Mouse (Mus musculus): Measurements from ENCODE around the gene Arhgef25. TPM values are rescaled to one million over a fixed set of nuclear protein-coding genes. Genes with fewer than 3 reads are reported as not detected.

Gene Arhgef25
- polyA plus RNA-seq, 1 experiment from 2014 or later = 2.6 TPM

- Histone ChIP-seq H3K27ac (ENCODE audit: low read depth) (no peak overlapping the region), H3K9me3 (ENCODE audit: low read length) (no peaks in the 10 kb centered on the region; the same call in 1 of the 2 replicates), H3K9ac (replicated peaks) (no peak overlapping the region), H3K4me3 (ENCODE audit: low read depth, low read length) (no peak overlapping the region), H3K36me3 (replicated peaks; ENCODE audit: insufficient read depth, low read length) (no peaks in the 10 kb centered on the region), H3K27me3 (ENCODE audit: insufficient read depth, low read length) (peaks cover 79% of the 10 kb centered on the region), H3K4me1 (ENCODE audit: insufficient read depth) (peaks cover 25% of the 10 kb centered on the region), H3K4me2 (ENCODE audit: low read depth, low read length) (no peak overlapping the region)
- TF ChIP-seq CTCF (IDR thresholded peaks at IDR 0.05; ENCODE audit: low read depth) = no peak
- no peak for TF ChIP-seq EP300 (IDR thresholded peaks at IDR 0.05; ENCODE audit: low read depth)
- no peak for DNase-seq
- WGBS (ENCODE audit: insufficient replicate concordance) = 44% methylated on average over 6 of the region's 6 CpGs
- ATAC-seq = no peak
Measured at GRCm38 (mm10) chr10:127181566-127181965, 8.3 kb downstream of the Arhgef25 start.

- ATAC-seq = no peak
- no peaks in the 10 kb centered on the region for H3K9me3 ChIP-seq (ENCODE audit: low read length)
- no peak overlapping the region for H3K4me3 ChIP-seq (ENCODE audit: low read depth, low read length)
- 12% methylated on average over 3 of the region's 3 CpGs for WGBS (ENCODE audit: insufficient replicate concordance)
- H3K36me3 ChIP-seq (replicated peaks; ENCODE audit: insufficient read depth, low read length) = no peaks in the 10 kb centered on the region
- DNase-seq = no peak
- H3K4me2 ChIP-seq (ENCODE audit: low read depth, low read length) = no peak overlapping the region
- TF ChIP-seq EP300 (IDR thresholded peaks at IDR 0.05; ENCODE audit: low read depth) (no peak), CTCF (IDR thresholded peaks at IDR 0.05; ENCODE audit: low read depth) (no peak)
- H3K4me1 ChIP-seq (ENCODE audit: insufficient read depth) = peaks cover 22% of the 10 kb centered on the region
- no peak overlapping the region for H3K27ac ChIP-seq (ENCODE audit: low read depth)
- peaks cover 82% of the 10 kb centered on the region for H3K27me3 ChIP-seq (ENCODE audit: insufficient read depth, low read length)
- H3K9ac ChIP-seq (replicated peaks) = no peak overlapping the region
Measured at GRCm38 (mm10) chr10:127180695-127181047, 9.2 kb downstream of the Arhgef25 start.

- Histone ChIP-seq H3K4me3 (ENCODE audit: low read depth, low read length) (no peak within 1 kb of the TSS), H3K36me3 (replicated peaks; ENCODE audit: insufficient read depth, low read length) (no peaks in the 10 kb centered on the region), H3K4me2 (ENCODE audit: low read depth, low read length) (peak within 1 kb of the TSS; percentile 42), H3K9ac (replicated peaks) (no peak within 1 kb of the TSS; the same call in 1 of the 2 replicates), H3K4me1 (ENCODE audit: insufficient read depth) (peaks cover 20% of the 10 kb centered on the region), H3K27ac (ENCODE audit: low read depth) (no peak within 1 kb of the TSS), H3K27me3 (ENCODE audit: insufficient read depth, low read length) (peaks cover 80% of the 10 kb centered on the region), H3K9me3 (ENCODE audit: low read length) (no peaks in the 10 kb centered on the region)
- WGBS (ENCODE audit: insufficient replicate concordance) = 4% methylated on average over 34 of the region's 34 CpGs
- no peak for TF ChIP-seq EP300 (IDR thresholded peaks at IDR 0.05; ENCODE audit: low read depth)
- DNase-seq (peak; percentile 18), ATAC-seq (no peak)
Measured at GRCm38 (mm10) chr10:127179871-127180694, 9.8 kb downstream of the Arhgef25 start, which contains the start of gene Slc26a10. Gene Slc26a10 (minus strand): TSS chr10:127180645.

GRCm38 (mm10) chr10:127178286-127179027 lies 11.4 kb downstream of the Arhgef25 start:
- H3K36me3 ChIP-seq (replicated peaks; ENCODE audit: insufficient read depth, low read length) = no peaks in the 10 kb centered on the region
- peaks cover 64% of the 10 kb centered on the region for H3K27me3 ChIP-seq (ENCODE audit: insufficient read depth, low read length)
- H3K4me2 ChIP-seq (ENCODE audit: low read depth, low read length) = peak overlapping the region; percentile 57
- peak overlapping the region; percentile 35 for H3K4me3 ChIP-seq (ENCODE audit: low read depth, low read length)
- H3K9ac ChIP-seq (replicated peaks) = no peak overlapping the region
- ATAC-seq (no peak), DNase-seq (peak; percentile 25)
- H3K9me3 ChIP-seq (ENCODE audit: low read length) = no peaks in the 10 kb centered on the region
- H3K27ac ChIP-seq (ENCODE audit: low read depth) = no peak overlapping the region
- H3K4me1 ChIP-seq (ENCODE audit: insufficient read depth) = peaks cover 20% of the 10 kb centered on the region
- TF ChIP-seq EP300 (IDR thresholded peaks at IDR 0.05; ENCODE audit: low read depth) (no peak), CTCF (IDR thresholded peaks at IDR 0.05; ENCODE audit: low read depth) (no peak)
- WGBS (ENCODE audit: insufficient replicate concordance) = 4% methylated on average over 41 of the region's 41 CpGs

- WGBS (ENCODE audit: insufficient replicate concordance) = 1% methylated on average over 23 of the region's 23 CpGs
- peak; percentile 84 for DNase-seq
- peaks cover 20% of the 10 kb centered on the region for H3K4me1 ChIP-seq (ENCODE audit: insufficient read depth)
- H3K36me3 ChIP-seq (replicated peaks; ENCODE audit: insufficient read depth, low read length) = no peaks in the 10 kb centered on the region
- no peak overlapping the region for H3K9ac ChIP-seq (replicated peaks)
- no peaks in the 10 kb centered on the region for H3K9me3 ChIP-seq (ENCODE audit: low read length)
- no peak for TF ChIP-seq EP300 (IDR thresholded peaks at IDR 0.05; ENCODE audit: low read depth)
- TF ChIP-seq CTCF (IDR thresholded peaks at IDR 0.05; ENCODE audit: low read depth) = peak; percentile 92
- peaks cover 57% of the 10 kb centered on the region for H3K27me3 ChIP-seq (ENCODE audit: insufficient read depth, low read length)
- peak; percentile 71 for ATAC-seq
- H3K27ac ChIP-seq (ENCODE audit: low read depth) = no peak overlapping the region
- peak overlapping the region; percentile 57 for H3K4me2 ChIP-seq (ENCODE audit: low read depth, low read length)
- peak overlapping the region; percentile 35 for H3K4me3 ChIP-seq (ENCODE audit: low read depth, low read length)
Measured at GRCm38 (mm10) chr10:127177719-127178118, 12.2 kb downstream of the Arhgef25 start.

- 23% methylated on average over 9 of the region's 9 CpGs for WGBS (ENCODE audit: insufficient replicate concordance)
- ATAC-seq = no peak
- H3K4me3 ChIP-seq (ENCODE audit: low read depth, low read length) = no peak overlapping the region
- no peaks in the 10 kb centered on the region for H3K9me3 ChIP-seq (ENCODE audit: low read length)
- DNase-seq = no peak
- H3K36me3 ChIP-seq (replicated peaks; ENCODE audit: insufficient read depth, low read length) = peaks cover 1% of the 10 kb centered on the region; the same call in 1 of the 2 replicates
- TF ChIP-seq CTCF (IDR thresholded peaks at IDR 0.05; ENCODE audit: low read depth) (no peak), EP300 (IDR thresholded peaks at IDR 0.05; ENCODE audit: low read depth) (no peak)
- H3K9ac ChIP-seq (replicated peaks) = no peak overlapping the region
- no peak overlapping the region for H3K27ac ChIP-seq (ENCODE audit: low read depth)
- peak overlapping the region; percentile 57; the same call in 1 of the 2 replicates for H3K4me2 ChIP-seq (ENCODE audit: low read depth, low read length)
- peaks cover 55% of the 10 kb centered on the region for H3K27me3 ChIP-seq (ENCODE audit: insufficient read depth, low read length)
- H3K4me1 ChIP-seq (ENCODE audit: insufficient read depth) = peaks cover 20% of the 10 kb centered on the region
Measured at GRCm38 (mm10) chr10:127177235-127177634, 12.6 kb downstream of the Arhgef25 start.
